Mouse (Mus musculus) forebrain, embryonic 14.5 days (tissue): ENCODE data around the gene Gpr19. TPM values are rescaled to one million over a fixed set of nuclear protein-coding genes. Genes with fewer than 3 reads are reported as not detected.
A peak's percentile ranks its signal among the peaks of the same experiment; 100 is the strongest.

Source experiments
- ATAC-seq: fragments of 200-750 bp; cut with Nextera tagmentation; 2 replicates; pipeline ENCODE4 v1.8.0; 2017; ENCODE audit warnings: mild to moderate bottlenecking, moderate library complexity
- DNase-seq: peaks from one replicate; pipeline ENCODE4 v3.0.0-alpha.2; 2015; ENCODE audit warnings: low spot score
- H3K27ac ChIP-seq: fragments of 300-500 bp; sonication (generic); 2 replicates; pipeline ENCODE4 v1.5.1; 2014; ENCODE audit warnings: low read depth, mild to moderate bottlenecking, control low read depth, low read length, moderate library complexity
- H3K27me3 ChIP-seq: fragments of 300-500 bp; sonication (generic); replicated peaks from 2 replicates; pipeline ENCODE4 v1.6.1; 2014; ENCODE audit warnings: low read length, control low read depth, mixed read lengths; ENCODE audit not compliant: control insufficient read depth, insufficient read depth
- H3K36me3 ChIP-seq: fragments of 300-500 bp; sonication (generic); 2 replicates; pipeline ENCODE4 v1.6.1; 2014; ENCODE audit warnings: low read length, control low read depth; ENCODE audit not compliant: control insufficient read depth, insufficient read depth
- H3K4me1 ChIP-seq: fragments of 300-500 bp; sonication (generic); 2 replicates; pipeline ENCODE4 v1.6.1; 2014; ENCODE audit warnings: antibody characterized with exemption, low read length, control low read depth; ENCODE audit not compliant: control insufficient read depth, insufficient read depth
- H3K4me2 ChIP-seq: fragments of 300-500 bp; sonication (generic); 2 replicates; pipeline ENCODE4 v1.6.1; 2014; ENCODE audit warnings: mild to moderate bottlenecking, control low read depth, low read length
- H3K4me3 ChIP-seq: fragments of 300-500 bp; sonication (generic); 2 replicates; pipeline ENCODE4 v1.5.1; 2014; ENCODE audit warnings: low read depth, low read length, control low read depth
- H3K9ac ChIP-seq: fragments of 300-500 bp; sonication (generic); 2 replicates; pipeline ENCODE4 v1.6.1; 2014; ENCODE audit warnings: mild to moderate bottlenecking, low read length, control low read depth, moderate library complexity
- H3K9me3 ChIP-seq: fragments of 300-500 bp; sonication (generic); replicated peaks from 2 replicates; pipeline ENCODE4 v1.6.1; 2016; ENCODE audit warnings: low read length, control low read depth, mixed read lengths; ENCODE audit not compliant: control insufficient read depth
- WGBS: fragments of 180-500 bp; shearing (Covaris S2); extraction: QIAGEN DNeasy Blood & Tissue Kit; methylation state at CpG from one replicate; pipeline ENCODE4 v1.1.7; 2014; 5-methylcytosine and 5-hydroxymethylcytosine counted together
- polyA plus RNA-seq: library from polyadenylated mRNA; unstranded; fragments of >200 nt; fragmentation: Nextera tagmentation; extraction: Ambion mirVana; gene quantifications from 2 replicates; pipeline ENCODE4 v1.2.1, GENCODE M21; 2014

The Gpr19 gene
- polyA plus RNA-seq, 1 experiment from 2014 or later = 42.4 TPM

GRCm38 (mm10) chr6:134859021-134859420, 39.4 kb downstream of the Gpr19 start:
- Histone ChIP-seq H3K36me3 (peaks cover 9% of the 10 kb centered on the region; the same call in 1 of the 2 replicates), H3K4me2 (no peak overlapping the region), H3K4me1 (peaks cover 8% of the 10 kb centered on the region; the same call in 1 of the 2 replicates), H3K27me3 (no peaks in the 10 kb centered on the region), H3K4me3 (no peak overlapping the region), H3K27ac (no peak overlapping the region), H3K9me3 (no peaks in the 10 kb centered on the region), H3K9ac (no peak overlapping the region)
- 83% methylated on average over 6 of the region's 6 CpGs for WGBS
- DNase-seq (no peak), ATAC-seq (no peak)

DNA sequence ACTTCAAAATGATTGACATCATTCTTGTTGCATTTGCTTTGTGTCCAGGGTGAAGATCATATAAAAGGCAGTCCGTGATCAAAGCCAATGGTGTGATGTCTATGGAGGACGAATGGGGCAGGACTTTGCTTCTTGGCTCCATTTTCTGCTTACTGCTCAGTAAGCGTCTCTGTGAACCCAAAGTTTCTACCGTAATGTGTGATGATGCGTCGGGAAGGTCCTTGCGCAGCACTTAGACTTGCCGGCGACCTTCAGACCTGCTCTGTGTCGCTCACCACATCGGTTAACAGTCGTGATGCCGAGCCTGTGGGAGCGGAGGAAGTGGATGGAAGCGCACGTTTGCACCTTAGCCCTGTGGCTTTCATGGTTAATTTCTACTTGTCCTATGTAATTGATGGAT, 42.5 kb downstream of the Gpr19 start:
- H3K4me3 ChIP-seq = no peak overlapping the region
- no peaks in the 10 kb centered on the region for H3K9me3 ChIP-seq
- no peak overlapping the region for H3K4me2 ChIP-seq
- peaks cover 14% of the 10 kb centered on the region; the same call in 1 of the 2 replicates for H3K36me3 ChIP-seq
- H3K27ac ChIP-seq = no peak overlapping the region
- ATAC-seq (no peak), DNase-seq (no peak)
- 90% methylated on average over 16 of the region's 16 CpGs for WGBS
- no peak overlapping the region for H3K9ac ChIP-seq
- H3K4me1 ChIP-seq = no peaks in the 10 kb centered on the region
- H3K27me3 ChIP-seq = no peaks in the 10 kb centered on the region

DNA sequence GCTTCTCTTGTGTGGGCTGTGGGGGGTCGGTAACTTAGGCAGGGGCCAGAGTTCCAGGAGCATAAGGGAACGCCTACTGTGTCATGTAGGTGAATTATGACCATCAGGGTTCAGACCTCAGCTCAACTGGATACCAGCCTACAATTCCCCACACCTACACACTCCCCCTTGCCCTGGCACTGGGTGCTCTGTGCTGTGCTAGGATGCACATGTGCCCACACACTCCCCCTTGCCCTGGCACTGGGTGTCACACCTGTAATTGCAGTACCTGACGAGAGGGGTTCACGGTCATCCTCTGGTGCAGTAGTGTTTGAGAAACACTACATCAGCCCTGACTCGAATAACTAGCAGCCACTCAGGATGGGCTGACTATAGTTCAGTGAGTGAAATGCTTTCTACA, 43.6 kb downstream of the Gpr19 start:
- 88% methylated on average over 5 of the region's 5 CpGs for WGBS
- DNase-seq = no peak

DNA sequence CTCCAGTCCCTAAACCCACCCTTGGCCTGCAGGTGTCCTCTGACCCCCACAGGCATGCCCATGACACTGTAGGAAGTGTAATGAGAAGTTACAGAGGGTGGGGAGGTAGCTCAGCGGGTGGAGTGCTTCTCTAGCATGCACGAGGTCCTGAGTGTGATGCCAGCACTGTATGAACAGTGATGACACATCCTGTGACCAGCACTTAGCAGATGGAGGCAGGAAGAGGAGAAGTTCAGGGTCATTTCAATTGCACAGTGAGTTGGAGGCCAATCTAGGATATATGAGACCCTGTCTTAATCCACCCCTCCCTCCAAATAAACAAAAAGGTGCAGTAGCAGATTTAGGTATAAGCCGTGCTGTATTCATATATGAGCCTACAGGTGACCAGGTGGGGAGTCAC, 48.4 kb downstream of the Gpr19 start:
- H3K27ac ChIP-seq = no peak overlapping the region
- H3K27me3 ChIP-seq = no peaks in the 10 kb centered on the region
- peaks cover 8% of the 10 kb centered on the region; the same call in 1 of the 2 replicates for H3K36me3 ChIP-seq
- no peaks in the 10 kb centered on the region for H3K4me1 ChIP-seq
- 90% methylated on average over 3 of the region's 3 CpGs for WGBS
- ATAC-seq (no peak), DNase-seq (no peak)
- no peak overlapping the region for H3K4me2 ChIP-seq
- H3K9me3 ChIP-seq = no peaks in the 10 kb centered on the region
- H3K9ac ChIP-seq = no peak overlapping the region
- H3K4me3 ChIP-seq = no peak overlapping the region

More for the DNA sequence above, 43.6 kb downstream of the Gpr19 start:
- no peak overlapping the region for H3K9ac ChIP-seq
- no peak for ATAC-seq
- no peak overlapping the region for H3K4me2 ChIP-seq
- H3K9me3 ChIP-seq = no peaks in the 10 kb centered on the region
- no peaks in the 10 kb centered on the region for H3K4me1 ChIP-seq
- no peak overlapping the region for H3K27ac ChIP-seq
- H3K4me3 ChIP-seq = no peak overlapping the region
- H3K36me3 ChIP-seq = peaks cover 16% of the 10 kb centered on the region; the same call in 1 of the 2 replicates
- H3K27me3 ChIP-seq = no peaks in the 10 kb centered on the region

GRCm38 (mm10) chr6:134849461-134849860, 48.9 kb downstream of the Gpr19 start:
- no peak overlapping the region for H3K27ac ChIP-seq
- no peak overlapping the region for H3K9ac ChIP-seq
- H3K4me2 ChIP-seq = no peak overlapping the region
- 93% methylated on average over 2 of the region's 2 CpGs for WGBS
- no peaks in the 10 kb centered on the region for H3K27me3 ChIP-seq
- no peak for DNase-seq
- ATAC-seq = no peak
- H3K36me3 ChIP-seq = peaks cover 8% of the 10 kb centered on the region; the same call in 1 of the 2 replicates
- no peak overlapping the region for H3K4me3 ChIP-seq
- no peaks in the 10 kb centered on the region for H3K9me3 ChIP-seq
- H3K4me1 ChIP-seq = no peaks in the 10 kb centered on the region

DNA sequence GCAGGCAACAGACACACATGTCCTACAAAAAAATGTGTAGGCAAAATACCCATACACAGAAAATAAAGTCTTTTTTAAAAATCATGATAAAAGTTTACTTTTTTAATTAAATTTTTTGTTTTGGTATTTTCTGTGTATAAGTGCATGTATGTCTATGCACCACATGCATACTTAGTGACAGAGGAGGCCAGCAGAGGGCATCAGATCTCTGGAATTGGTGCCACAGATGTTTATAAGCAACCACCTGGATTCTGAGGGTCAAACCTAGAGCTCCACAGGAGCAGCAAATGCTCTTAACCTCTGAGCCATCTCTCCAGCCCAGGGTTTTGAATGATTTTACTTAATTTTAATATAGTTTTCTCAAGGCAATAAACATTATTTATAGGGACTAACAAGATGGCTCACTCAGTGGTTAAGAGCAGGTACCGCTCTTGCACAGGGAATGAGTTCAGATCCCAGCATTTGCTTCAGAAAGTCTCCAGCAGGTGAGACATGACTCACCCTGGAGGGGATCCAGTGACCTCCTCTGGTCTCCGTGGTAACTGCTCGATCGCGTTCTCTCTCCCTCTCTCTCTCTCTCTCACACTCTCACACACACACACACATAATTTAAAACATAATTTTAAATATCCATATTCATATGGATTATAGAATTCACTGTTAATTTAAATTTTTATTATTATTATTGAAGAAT, 50.0 kb downstream of the Gpr19 start:
- Histone ChIP-seq H3K4me1 (no peaks in the 10 kb centered on the region), H3K27ac (no peak overlapping the region), H3K36me3 (peaks cover 8% of the 10 kb centered on the region; the same call in 1 of the 2 replicates), H3K4me2 (no peak overlapping the region), H3K4me3 (no peak overlapping the region), H3K9ac (no peak overlapping the region), H3K27me3 (no peaks in the 10 kb centered on the region), H3K9me3 (no peaks in the 10 kb centered on the region)
- 79% methylated on average over 5 of the region's 5 CpGs for WGBS
- DNase-seq = peak; percentile 52
- ATAC-seq = peak; percentile 65; the same call in 1 of the 2 replicates

GRCm38 (mm10) chr6:134847550-134847949, 50.8 kb downstream of the Gpr19 start:
- H3K27me3 ChIP-seq = no peaks in the 10 kb centered on the region
- H3K36me3 ChIP-seq = peaks cover 5% of the 10 kb centered on the region; the same call in 1 of the 2 replicates
- no peak for ATAC-seq
- H3K4me1 ChIP-seq = no peaks in the 10 kb centered on the region
- no peak for DNase-seq
- H3K9ac ChIP-seq = no peak overlapping the region
- H3K9me3 ChIP-seq = no peaks in the 10 kb centered on the region
- no peak overlapping the region for H3K4me3 ChIP-seq
- H3K27ac ChIP-seq = no peak overlapping the region
- no peak overlapping the region for H3K4me2 ChIP-seq
- WGBS = 91% methylated on average over 4 of the region's 4 CpGs

DNA sequence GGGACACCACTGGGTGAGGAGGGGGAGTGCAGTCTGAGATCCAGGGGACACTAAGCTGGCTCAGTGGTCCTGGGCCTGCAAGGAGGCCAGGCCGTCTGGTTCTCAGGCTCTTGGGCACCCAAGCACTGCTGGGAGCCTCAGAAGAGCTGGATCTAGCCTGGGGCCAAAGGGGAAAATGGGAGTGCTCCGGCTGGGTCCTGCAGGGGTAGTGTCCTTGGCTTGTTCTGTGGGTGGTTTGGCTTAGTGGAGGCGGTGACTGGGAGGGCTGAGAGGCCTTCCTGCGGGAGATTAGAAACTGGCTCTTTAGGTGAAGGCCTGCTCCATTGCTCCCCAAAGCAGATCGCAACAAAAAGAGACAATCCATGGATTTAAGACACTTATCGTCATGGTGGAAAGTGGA, 52.1 kb downstream of the Gpr19 start:
- 81% methylated on average over 6 of the region's 6 CpGs for WGBS
- H3K27me3 ChIP-seq = no peaks in the 10 kb centered on the region
- H3K4me3 ChIP-seq = no peak overlapping the region
- no peak overlapping the region for H3K9ac ChIP-seq
- H3K4me2 ChIP-seq = no peak overlapping the region
- H3K9me3 ChIP-seq = no peaks in the 10 kb centered on the region
- no peaks in the 10 kb centered on the region for H3K4me1 ChIP-seq
- DNase-seq = no peak
- H3K36me3 ChIP-seq = peaks cover 3% of the 10 kb centered on the region; the same call in 1 of the 2 replicates
- H3K27ac ChIP-seq = no peak overlapping the region
- no peak for ATAC-seq

DNA sequence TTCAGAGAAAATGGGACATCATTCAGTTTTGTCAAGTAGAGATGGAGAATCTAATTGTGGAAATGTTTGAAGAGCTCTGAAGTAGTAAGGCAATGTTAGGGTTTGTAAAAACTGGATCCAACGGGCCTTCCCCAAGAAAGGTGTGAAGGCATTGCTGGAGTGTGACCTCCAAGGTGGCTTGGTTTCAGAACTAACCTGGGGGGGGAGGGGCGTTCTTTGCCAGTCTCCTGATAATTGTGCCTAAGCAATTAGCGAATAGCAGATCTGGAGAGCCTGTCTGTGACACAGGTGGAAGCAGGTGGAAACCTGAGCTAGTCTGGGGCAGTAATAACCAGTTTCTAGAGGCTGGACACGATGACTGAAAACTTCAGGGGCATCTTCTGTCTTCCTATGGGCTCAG, 52.7 kb downstream of the Gpr19 start:
- Histone ChIP-seq H3K27ac (no peak overlapping the region), H3K9ac (no peak overlapping the region), H3K4me2 (no peak overlapping the region), H3K9me3 (no peaks in the 10 kb centered on the region), H3K4me1 (no peaks in the 10 kb centered on the region), H3K27me3 (no peaks in the 10 kb centered on the region), H3K4me3 (no peak overlapping the region), H3K36me3 (peaks cover 3% of the 10 kb centered on the region; the same call in 1 of the 2 replicates)
- DNase-seq = no peak
- 78% methylated on average over 4 of the region's 4 CpGs for WGBS
- ATAC-seq = no peak
